Mouse (Mus musculus) erythroblast, embryonic 14.5 days (primary cell): ENCODE results near the gene Elmo2. TPM values are rescaled to one million over a fixed set of nuclear protein-coding genes. Genes with fewer than 3 reads are reported as not detected.

Experiments
- H3K27me3 ChIP-seq: 2 replicates; pipeline ENCODE4 v1.6.1; 2012; ENCODE audit warnings: inconsistent platforms; ENCODE audit not compliant: control insufficient read depth
- H3K36me3 ChIP-seq: 2 replicates; pipeline ENCODE4 v1.6.1; 2012; ENCODE audit warnings: mild to moderate bottlenecking, inconsistent platforms; ENCODE audit not compliant: control insufficient read depth
- H3K4me1 ChIP-seq: 2 replicates; pipeline ENCODE4 v1.6.1; 2012; ENCODE audit warnings: inconsistent platforms; ENCODE audit not compliant: control insufficient read depth
- H3K4me3 ChIP-seq: replicated peaks from 2 replicates; pipeline ENCODE3; 2012; ENCODE audit warnings: moderate library complexity, mild to moderate bottlenecking, inconsistent platforms
- H3K9me3 ChIP-seq: 2 replicates; pipeline ENCODE4 v1.6.1; 2012; ENCODE audit warnings: low read length, inconsistent platforms, mixed read lengths; ENCODE audit not compliant: control insufficient read depth
- GATA1 ChIP-seq: IDR thresholded peaks from 2 replicates; pipeline ENCODE4 v1.6.1; 2012; ENCODE audit warnings: low read length, inconsistent platforms, mixed read lengths
- TAL1 ChIP-seq: IDR thresholded peaks from 3 replicates; pipeline ENCODE4 v1.6.1; 2012; ENCODE audit warnings: low read length, inconsistent platforms, mixed read lengths
- polyA plus RNA-seq: library from polyadenylated mRNA; stranded (reverse); fragments of >175 nt; gene quantifications from 2 replicates; pipeline ENCODE4 v1.2.3, GENCODE M21; 2012

Elmo2 gene
- polyA plus RNA-seq, 1 experiment: 0.78 TPM

DNA sequence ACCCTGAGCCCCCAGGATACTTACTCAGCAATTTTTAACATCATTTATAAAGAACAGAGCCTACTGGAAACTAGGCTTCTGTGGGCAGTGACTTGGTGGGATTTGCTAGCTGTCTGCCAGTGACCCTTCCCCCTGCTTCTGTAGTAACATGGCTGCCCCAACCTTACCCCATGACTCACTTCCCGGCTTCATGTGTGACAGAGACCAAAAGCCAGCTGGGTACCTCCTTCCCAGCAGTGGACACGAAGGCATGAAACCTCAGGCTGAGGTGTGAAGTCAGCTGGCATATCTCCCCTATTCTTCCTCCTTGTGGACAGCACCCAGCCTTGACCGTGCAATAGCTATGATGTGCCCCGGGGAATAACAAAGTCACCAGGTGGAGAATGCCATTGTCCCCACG is 2.5 kb upstream of the Elmo2 start:
- Histone ChIP-seq H3K4me3 (no peak overlapping the region), H3K4me1 (peaks cover 37% of the 10 kb centered on the region), H3K27me3 (peaks cover 8% of the 10 kb centered on the region; the same call in 1 of the 2 replicates), H3K9me3 (no peaks in the 10 kb centered on the region), H3K36me3 (no peaks in the 10 kb centered on the region)
- TF ChIP-seq GATA1: no peak
- TF ChIP-seq TAL1: no peak

DNA sequence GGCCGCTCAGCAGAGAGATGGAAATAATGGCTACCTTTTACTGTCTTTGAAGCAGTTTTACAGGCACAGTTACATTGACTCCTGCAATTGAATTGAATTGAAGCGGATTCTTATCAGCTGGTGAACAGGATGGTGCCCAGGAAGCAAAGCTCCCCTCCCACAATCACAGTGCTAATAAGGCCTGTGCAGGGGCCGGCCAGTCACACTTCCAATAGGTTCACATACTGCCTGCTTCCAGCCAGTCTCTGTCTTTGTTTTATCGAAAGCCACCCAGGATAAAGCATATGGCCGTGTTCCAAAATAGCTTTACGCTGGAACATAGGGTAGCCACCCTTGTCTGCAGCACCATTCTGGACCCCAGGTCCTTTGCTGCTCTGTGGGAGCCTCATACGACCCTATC is 1.1 kb upstream of the Elmo2 start:
- Histone ChIP-seq H3K27me3 (peaks cover 8% of the 10 kb centered on the region; the same call in 1 of the 2 replicates), H3K4me3 (peak overlapping the region; percentile 85), H3K9me3 (no peaks in the 10 kb centered on the region), H3K36me3 (no peaks in the 10 kb centered on the region; the same call in 1 of the 2 replicates), H3K4me1 (peaks cover 45% of the 10 kb centered on the region)
- no peak for TF ChIP-seq TAL1

DNA sequence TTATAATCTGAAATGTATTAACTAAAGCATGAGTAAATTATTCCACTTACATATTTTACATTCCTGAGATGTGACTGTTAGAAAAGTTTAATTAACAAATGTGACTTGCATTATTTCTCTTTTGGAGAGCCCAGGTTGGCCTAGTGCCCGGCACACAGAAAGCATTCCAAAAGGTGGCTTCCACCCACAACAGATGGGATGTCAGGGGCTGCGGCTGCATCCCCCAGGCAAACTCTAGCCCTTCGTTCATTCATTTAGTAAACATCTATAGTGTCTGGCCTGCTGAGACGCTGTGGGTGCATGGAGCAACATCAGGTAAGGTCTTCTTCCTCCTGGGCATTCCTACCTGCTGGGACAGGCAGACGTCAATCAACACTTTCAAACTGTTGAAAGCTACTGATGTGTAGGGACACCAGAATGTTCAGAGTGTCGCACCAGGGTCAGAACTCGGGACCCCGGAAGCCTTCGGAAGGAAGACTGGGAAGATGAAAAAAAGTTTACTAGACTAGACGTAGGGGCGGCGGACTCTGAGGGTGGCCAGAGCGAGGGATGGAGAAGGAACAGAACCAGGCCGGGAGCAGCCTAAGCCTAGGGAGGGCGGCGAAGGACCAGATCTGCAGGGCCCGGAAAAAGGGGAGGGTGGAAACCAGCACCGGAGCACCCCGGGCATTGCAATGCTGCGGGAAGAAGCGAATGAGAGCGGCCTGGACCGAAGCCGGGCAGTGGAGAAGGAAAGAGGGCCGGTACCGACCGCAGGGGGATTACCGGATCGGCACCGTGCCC is 567 bp downstream of the Elmo2 start:
- Histone ChIP-seq H3K4me1 (peaks cover 57% of the 10 kb centered on the region), H3K36me3 (no peaks in the 10 kb centered on the region; the same call in 1 of the 2 replicates)
- TF ChIP-seq TAL1 (no peak), GATA1 (no peak)

DNA sequence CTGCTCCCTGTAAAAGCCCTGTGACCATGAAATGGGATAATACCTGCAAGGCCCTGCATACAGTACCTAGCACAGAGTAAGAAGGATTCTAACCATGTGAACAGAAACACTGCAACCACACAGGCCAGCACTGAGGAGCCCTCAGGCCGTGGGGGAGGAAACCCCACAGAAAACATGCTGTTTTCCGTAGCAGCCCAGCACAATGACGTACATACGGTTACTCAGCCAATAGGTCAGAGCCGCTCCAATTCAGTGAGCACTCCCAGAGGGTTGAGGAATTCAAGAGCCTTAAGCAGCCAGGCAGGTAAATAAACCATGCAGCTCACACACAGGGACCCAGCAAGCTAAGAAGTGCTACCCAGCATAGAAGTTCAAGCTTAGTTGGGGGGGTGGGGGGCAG is 2.4 kb downstream of the Elmo2 start:
- TF ChIP-seq GATA1 (no peak), TAL1 (no peak)
- H3K36me3 ChIP-seq: no peaks in the 10 kb centered on the region; the same call in 1 of the 2 replicates
- H3K4me1 ChIP-seq: peaks cover 57% of the 10 kb centered on the region
- H3K4me3 ChIP-seq: no peak overlapping the region
- no peaks in the 10 kb centered on the region for H3K9me3 ChIP-seq
- peaks cover 7% of the 10 kb centered on the region; the same call in 1 of the 2 replicates for H3K27me3 ChIP-seq

More for the DNA sequence above, 567 bp downstream of the Elmo2 start:
- peak overlapping the region; percentile 85 for H3K4me3 ChIP-seq
- H3K27me3 ChIP-seq: peaks cover 8% of the 10 kb centered on the region; the same call in 1 of the 2 replicates
- H3K9me3 ChIP-seq: no peaks in the 10 kb centered on the region

DNA sequence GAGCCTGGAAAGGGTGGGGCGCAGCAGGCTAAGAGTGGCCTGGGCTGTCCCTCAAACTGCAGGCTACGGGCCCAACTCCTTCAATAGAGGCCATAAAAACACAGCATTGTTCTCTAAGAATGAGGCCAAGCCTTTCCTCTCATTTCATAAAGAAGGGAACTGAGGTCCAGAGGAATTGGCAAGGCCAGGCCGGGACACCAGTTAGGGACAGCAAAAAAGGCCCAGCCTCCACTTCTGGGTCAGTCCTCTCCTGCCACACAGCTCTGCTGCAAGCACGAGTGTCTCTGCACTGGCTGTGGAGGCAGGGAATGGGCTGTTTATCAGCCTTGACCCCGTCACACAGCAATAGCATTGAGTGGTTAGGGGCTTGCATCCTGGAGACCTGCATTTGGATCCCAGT is 2.8 kb downstream of the Elmo2 start:
- TF ChIP-seq GATA1 (no peak), TAL1 (no peak)
- peaks cover 61% of the 10 kb centered on the region for H3K4me1 ChIP-seq
- H3K9me3 ChIP-seq: no peaks in the 10 kb centered on the region
- H3K36me3 ChIP-seq: no peaks in the 10 kb centered on the region; the same call in 1 of the 2 replicates
- H3K4me3 ChIP-seq: no peak overlapping the region
- peaks cover 5% of the 10 kb centered on the region; the same call in 1 of the 2 replicates for H3K27me3 ChIP-seq

DNA sequence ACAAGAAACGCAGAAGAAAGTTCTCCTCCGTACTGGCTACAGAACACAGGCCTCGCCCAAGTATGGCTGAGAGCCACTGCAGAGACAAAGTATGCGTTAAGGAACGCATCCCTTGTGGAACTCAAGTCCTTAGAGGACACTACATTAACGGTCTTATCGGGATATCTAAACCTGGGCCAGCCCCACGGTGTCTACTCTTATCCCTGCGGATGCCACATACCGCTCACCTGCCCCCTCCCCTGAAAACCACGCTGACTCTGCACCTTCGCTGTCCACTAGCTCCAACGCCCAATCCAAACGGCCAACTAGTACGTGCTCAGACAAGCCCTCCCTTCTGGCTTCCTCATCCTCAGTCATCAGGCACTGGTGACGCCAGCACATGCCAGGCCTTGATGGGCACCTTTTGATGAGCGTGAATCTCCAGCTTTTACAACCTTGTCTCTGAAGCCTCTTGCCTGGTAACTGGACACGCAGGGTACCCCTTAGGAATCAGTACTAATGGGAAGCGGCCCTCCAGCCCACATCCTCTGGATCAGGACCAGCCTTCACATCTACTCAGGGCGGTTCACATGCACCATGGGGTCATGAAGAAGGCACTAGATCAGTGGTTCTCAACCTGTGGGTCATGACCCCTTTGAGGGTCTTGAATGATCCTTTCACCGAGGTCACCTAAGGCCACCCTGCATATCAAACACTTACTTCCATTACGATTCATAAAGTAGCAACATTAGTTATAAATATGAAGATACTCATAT is 4.1 kb downstream of the Elmo2 start:
- TF ChIP-seq GATA1 (no peak), TAL1 (no peak)
- Histone ChIP-seq H3K9me3 (no peaks in the 10 kb centered on the region), H3K36me3 (no peaks in the 10 kb centered on the region; the same call in 1 of the 2 replicates), H3K4me1 (peaks cover 66% of the 10 kb centered on the region), H3K4me3 (no peak overlapping the region), H3K27me3 (no peaks in the 10 kb centered on the region)

DNA sequence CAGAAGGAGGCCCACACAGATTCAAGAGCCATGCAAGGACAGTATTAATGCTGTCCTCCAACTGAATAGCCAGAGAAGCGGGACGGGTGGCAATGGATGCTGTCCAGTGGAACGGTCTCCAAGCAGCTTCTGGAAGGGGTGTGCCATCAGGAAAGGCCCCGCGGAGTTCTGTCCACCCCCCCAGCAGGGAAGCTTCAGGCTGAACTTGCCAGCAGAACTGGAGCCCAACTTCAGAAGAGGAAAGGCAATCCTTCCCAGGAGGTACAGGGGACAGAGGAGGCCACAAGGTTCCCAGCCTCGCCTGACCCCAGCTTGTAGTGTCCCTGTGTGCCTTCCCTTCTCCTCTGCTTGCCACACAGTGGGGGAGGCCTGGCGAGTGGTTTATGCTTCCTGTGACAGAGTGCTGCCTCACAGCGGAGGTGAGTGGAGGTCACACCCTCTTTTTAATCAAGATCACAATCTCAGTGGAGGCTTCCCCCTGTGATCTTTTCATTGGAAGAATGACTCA is 4.8 kb downstream of the Elmo2 start:
- H3K27me3 ChIP-seq: no peaks in the 10 kb centered on the region
- H3K4me3 ChIP-seq: no peak overlapping the region
- H3K4me1 ChIP-seq: peaks cover 67% of the 10 kb centered on the region
- peaks cover 1% of the 10 kb centered on the region for H3K36me3 ChIP-seq
- no peaks in the 10 kb centered on the region for H3K9me3 ChIP-seq
- TF ChIP-seq GATA1 (no peak), TAL1 (no peak)

DNA sequence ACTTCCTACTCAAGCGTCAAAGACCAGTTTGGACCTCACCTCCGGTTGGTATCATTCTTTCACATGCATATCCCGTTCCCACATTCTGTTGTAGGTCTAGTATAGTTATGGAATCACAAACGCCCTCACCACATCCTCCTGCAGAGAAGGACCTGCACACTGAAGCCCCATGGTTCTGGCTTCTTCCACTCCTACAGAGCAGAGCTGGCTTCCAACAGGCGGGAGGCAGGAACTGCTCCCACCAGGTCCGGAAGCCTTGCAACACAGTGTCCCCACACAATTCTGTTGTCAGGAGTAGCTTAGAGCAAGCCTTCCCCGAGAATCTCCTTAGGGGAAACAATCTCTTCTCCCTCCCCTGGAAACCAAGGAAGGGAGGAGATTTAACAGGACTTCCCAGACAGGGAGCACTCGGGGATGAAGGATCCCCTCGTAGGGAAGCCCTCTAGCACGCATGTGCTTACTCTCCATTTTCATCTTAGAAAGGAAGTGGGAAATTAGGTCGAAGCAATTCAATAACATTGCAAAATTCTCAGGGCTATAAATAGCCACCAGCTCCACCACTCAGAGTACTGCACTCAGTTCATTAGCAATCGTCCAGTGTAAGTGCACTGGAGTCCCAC is 5.6 kb downstream of the Elmo2 start:
- no peaks in the 10 kb centered on the region for H3K27me3 ChIP-seq
- H3K4me3 ChIP-seq: no peak overlapping the region
- TF ChIP-seq GATA1 (no peak), TAL1 (no peak)
- peaks cover 9% of the 10 kb centered on the region for H3K36me3 ChIP-seq
- no peaks in the 10 kb centered on the region for H3K9me3 ChIP-seq
- peaks cover 70% of the 10 kb centered on the region for H3K4me1 ChIP-seq
